ENCODE assay signal across 12 mouse cellular contexts in the genomic region with DNA sequence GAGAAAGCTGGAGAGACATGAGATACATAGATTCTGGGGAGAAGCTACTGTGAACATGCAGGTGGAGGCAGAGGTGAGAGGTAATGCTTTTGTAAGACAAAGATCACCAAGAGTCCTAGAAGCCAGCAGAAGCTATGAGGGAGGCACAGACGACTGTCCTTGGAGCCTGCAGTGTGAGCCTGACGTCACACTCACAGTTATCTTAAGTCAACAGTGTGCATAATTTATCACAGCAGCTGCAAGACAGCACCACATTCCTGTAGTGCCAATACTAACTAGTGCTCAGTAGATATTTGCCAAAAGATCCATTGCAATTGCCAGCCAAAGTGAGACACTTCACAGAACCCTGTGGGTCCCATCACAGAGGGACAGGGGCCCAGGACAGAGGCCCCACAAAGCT.
A peak's percentile ranks its signal among the peaks of the same experiment; 100 is the strongest.
DNase-seq lines count a peak whose midpoint lies in the region; ATAC-seq and TF ChIP-seq lines count a peak whose summit lies in the region.
"Had no signal": no experiment of that assay in that cellular context is flagged by ENCODE, and none has a peak within 500 bp of the region (broad histone marks: within the 10 kb centered on the region; RNA-seq: fewer than 3 reads in every experiment).

No protein-coding gene starts in this region.

- ATAC-seq in lung, embryonic 14.5 days (ENCODE audit: insufficient read depth): no peak

- no peak overlapping the region for H3K27ac ChIP-seq in lung, embryonic 14.5 days (ENCODE audit: low read depth)
- H3K27ac ChIP-seq: midbrain, embryonic 10.5 days; neural tube, embryonic 15.5 days had no signal

- TF ChIP-seq CTCF in lung, embryonic 14.5 days (IDR thresholded peaks at IDR 0.05; ENCODE audit: low read depth): no peak

- H3K4me2 ChIP-seq in lung, embryonic 14.5 days: no peak overlapping the region
- peak overlapping the region; percentile 44 for H3K4me2 ChIP-seq in myocyte (ENCODE audit: low read depth)
- H3K4me2 ChIP-seq: neural tube, embryonic 15.5 days had no signal

- peak; percentile 18 for DNase-seq in embryo, embryonic 10 days (ENCODE audit: low spot score)
- DNase-seq in embryo, embryonic 11 days: no peak
- peak; percentile 12 for DNase-seq in lung, embryonic 14.5 days
- no peak for DNase-seq in lung, postnatal 14 days
- peak; percentile 53 for DNase-seq in c-Kit-positive CD71-positive TER-119-positive erythroid progenitor cells, embryonic 14.5 days (ENCODE audit: low spot score)
- DNase-seq in spleen, adult 12 weeks (ENCODE audit: low spot score): no peak
- DNase-seq in left cerebral cortex, adult 8-10 months (ENCODE audit: low spot score in 2 of 2): no peak
- DNase-seq: kidney, adult 11 months; spleen, adult 18-20 months had no signal

- no peak overlapping the region for H3K9ac ChIP-seq in lung, embryonic 14.5 days
- H3K9ac ChIP-seq: neural tube, embryonic 15.5 days had no signal

- no peaks in the 10 kb centered on the region for H3K79me2 ChIP-seq in myocyte (ENCODE audit: control insufficient read depth, insufficient read depth)

- H3K36me3 ChIP-seq in lung, embryonic 14.5 days (ENCODE audit: insufficient read depth): no peaks in the 10 kb centered on the region
- H3K36me3 ChIP-seq in myocyte (ENCODE audit: control insufficient read depth, insufficient read depth): no peaks in the 10 kb centered on the region
- H3K36me3 ChIP-seq: midbrain, embryonic 10.5 days; neural tube, embryonic 15.5 days had no signal

- no peaks in the 10 kb centered on the region for H3K9me3 ChIP-seq in lung, embryonic 14.5 days (ENCODE audit: low read depth, low read length)
- H3K9me3 ChIP-seq: midbrain, embryonic 10.5 days; neural tube, embryonic 15.5 days had no signal

- H3K4me1 ChIP-seq in lung, embryonic 14.5 days (ENCODE audit: insufficient read depth): no peaks in the 10 kb centered on the region
- H3K4me1 ChIP-seq: midbrain, embryonic 10.5 days; neural tube, embryonic 15.5 days had no signal

- no peak overlapping the region for H3K4me3 ChIP-seq in lung, embryonic 14.5 days (ENCODE audit: low read depth, low read length)
- H3K4me3 ChIP-seq in myocyte: no peak overlapping the region
- H3K4me3 ChIP-seq: midbrain, embryonic 10.5 days; neural tube, embryonic 15.5 days had no signal

- TF ChIP-seq POLR2A in myocyte (IDR thresholded peaks at IDR 0.05; ENCODE audit: insufficient read length, low read depth): no peak

- 8% methylated on average over 2 of the region's 2 CpGs for WGBS in lung, embryonic 14.5 days

- H3ac ChIP-seq in myocyte (ENCODE audit: control insufficient read depth, insufficient read length): no peak overlapping the region

- H3K27me3 ChIP-seq in lung, embryonic 14.5 days (ENCODE audit: insufficient read depth, low read length): no peaks in the 10 kb centered on the region
- H3K27me3 ChIP-seq in myocyte (ENCODE audit: control insufficient read depth, insufficient read depth, insufficient read length): no peaks in the 10 kb centered on the region
- H3K27me3 ChIP-seq: neural tube, embryonic 15.5 days had no signal

TF ChIP-seq in myocyte, 11 proteins besides CTCF, POLR2A, EP300 and RAD21:
- TF ChIP-seq POLR2AphosphoS2 (IDR thresholded peaks at IDR 0.05; ENCODE audit: insufficient read length, low read depth) (no peak), CEBPB (IDR thresholded peaks at IDR 0.05; ENCODE audit: insufficient read depth, poor library complexity, severe bottlenecking) (no peak), E2F4 (IDR thresholded peaks at IDR 0.05; ENCODE audit: insufficient read depth) (no peak), MAX (IDR thresholded peaks at IDR 0.05; ENCODE audit: low read depth) (no peak), MYOD1 (IDR thresholded peaks at IDR 0.05; ENCODE audit: control insufficient read depth in 1 of 3, insufficient read length in 2 of 3, low read depth in 2 of 3) (peak; percentile 43 to 96 (median 92)), TCF3 (IDR thresholded peaks at IDR 0.05; ENCODE audit: insufficient read length, low read depth) (peak; percentile 15), SRF (IDR thresholded peaks at IDR 0.05; ENCODE audit: control insufficient read depth, insufficient read length, low read depth) (no peak), TCF12 (IDR thresholded peaks at IDR 0.05; ENCODE audit: insufficient read depth, poor library complexity, severe bottlenecking) (peak; percentile 42), REST (IDR thresholded peaks at IDR 0.05; ENCODE audit: insufficient read depth, insufficient read length) (no peak), MYOG (IDR thresholded peaks at IDR 0.05; ENCODE audit: control insufficient read depth in 1 of 3, insufficient read depth in 1 of 3, insufficient read length in 2 of 3, low read depth in 2 of 3) (peak in 1 of 3 experiments; percentile 65), USF1 (IDR thresholded peaks at IDR 0.05; ENCODE audit: low read depth) (no peak)

Comparison
In these comparisons a context has a peak if more than half of its experiments do, and no peak if none do; other contexts are left out.
1. DNase-seq: peak in embryo, embryonic 10 days (single experiment), lung, embryonic 14.5 days (single experiment) and c-Kit-positive CD71-positive TER-119-positive erythroid progenitor cells, embryonic 14.5 days (single experiment); none in embryo, embryonic 11 days (single experiment), lung, postnatal 14 days (single experiment), spleen, adult 12 weeks (single experiment) and left cerebral cortex, adult 8-10 months (0 of 2).